Mouse (Mus musculus) frontal cortex, postnatal 14 days (tissue): ENCODE data around the gene Ftcd.
A peak's percentile ranks its signal among the peaks of the same experiment; 100 is the strongest.

Source experiments
- DNase-seq, 2 experiments: peaks; one replicate each; pipeline ENCODE4 v3.0.0; 2022; ENCODE audit warnings: low spot score in 2 of 2

Ftcd gene

DNA sequence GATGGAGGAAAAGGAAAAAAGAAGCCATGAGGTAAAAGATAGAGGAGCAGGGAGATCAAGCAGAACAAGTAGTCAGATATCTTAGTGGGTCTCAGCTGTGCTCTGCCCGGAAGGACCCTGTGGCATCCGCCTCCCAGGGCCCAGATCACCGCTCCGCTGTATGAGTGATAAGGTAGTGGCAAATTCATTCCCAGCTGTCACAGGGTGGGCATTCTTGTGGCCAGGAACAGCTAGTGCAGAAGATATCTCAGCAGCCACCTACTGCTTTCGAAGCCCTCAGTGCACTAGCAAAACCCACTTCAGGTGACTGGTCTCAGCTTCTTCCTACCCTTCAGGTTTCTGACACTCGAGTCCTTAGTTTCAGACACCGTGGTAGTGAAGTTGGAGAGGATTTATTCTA, 37.0 kb downstream of the Ftcd start:
- no peak for DNase-seq

DNA sequence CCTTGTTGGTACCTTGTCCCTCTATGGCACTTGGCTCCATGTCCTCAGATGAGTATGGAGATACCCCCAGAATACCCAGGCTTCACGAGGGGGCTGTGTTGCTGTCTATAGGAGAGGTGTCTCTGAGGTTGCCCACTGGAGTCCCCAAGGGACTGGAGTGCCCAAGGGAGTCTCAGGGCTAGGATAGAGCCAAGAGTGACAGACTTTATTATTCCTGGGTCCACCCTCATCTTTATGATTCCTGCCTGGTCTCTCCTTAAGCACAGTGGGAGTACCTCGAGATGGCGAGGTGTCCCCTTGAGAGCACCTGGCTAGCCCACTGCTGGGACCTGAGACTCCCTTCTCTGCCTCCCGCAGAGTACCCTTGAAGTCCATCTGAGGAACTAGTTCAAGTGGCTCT, 47.0 kb downstream of the Ftcd start:
- DNase-seq: no peak

DNA sequence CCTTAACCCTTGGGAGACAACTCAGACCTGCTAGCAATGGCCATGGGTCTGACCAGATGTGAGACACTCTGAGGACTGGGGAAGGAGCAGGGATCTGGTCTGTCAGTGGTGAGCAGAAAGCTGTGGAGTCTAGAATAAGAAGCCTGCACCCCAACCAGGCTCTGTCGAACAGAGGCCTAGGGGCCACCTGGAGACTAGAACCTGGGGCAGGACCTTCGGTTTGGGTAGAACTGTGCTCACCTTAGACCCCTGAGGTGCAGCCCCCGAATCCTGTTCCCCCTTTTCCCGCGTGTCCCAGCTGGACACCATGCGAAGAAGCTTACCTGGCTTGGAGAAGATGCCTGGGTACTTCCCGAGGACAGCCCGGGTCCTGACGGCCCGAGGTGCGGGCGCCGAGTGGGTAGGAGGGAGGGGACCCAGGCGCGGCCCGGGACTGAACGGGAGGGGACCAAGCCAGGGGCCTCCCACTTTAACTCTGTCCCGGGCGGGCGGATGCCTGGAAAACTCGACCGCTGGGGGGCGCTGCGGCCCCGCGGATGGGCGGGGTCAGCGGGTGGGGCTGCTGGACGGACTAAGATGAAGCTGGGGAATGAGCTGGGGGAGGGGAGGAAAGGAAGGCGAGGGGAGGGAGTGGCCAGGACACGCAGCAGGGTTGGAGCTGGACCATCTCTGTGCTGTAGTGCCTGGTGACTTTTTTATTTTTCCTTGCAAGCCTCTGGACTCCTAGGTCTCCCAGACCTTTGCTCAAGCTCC, 47.7 kb downstream of the Ftcd start, which contains the start of gene Col6a2:
Gene Col6a2, minus strand, starts transcription at position 703 of the 753 bp plus-strand sequence.
- peak; percentile 41 to 60 for DNase-seq

DNA sequence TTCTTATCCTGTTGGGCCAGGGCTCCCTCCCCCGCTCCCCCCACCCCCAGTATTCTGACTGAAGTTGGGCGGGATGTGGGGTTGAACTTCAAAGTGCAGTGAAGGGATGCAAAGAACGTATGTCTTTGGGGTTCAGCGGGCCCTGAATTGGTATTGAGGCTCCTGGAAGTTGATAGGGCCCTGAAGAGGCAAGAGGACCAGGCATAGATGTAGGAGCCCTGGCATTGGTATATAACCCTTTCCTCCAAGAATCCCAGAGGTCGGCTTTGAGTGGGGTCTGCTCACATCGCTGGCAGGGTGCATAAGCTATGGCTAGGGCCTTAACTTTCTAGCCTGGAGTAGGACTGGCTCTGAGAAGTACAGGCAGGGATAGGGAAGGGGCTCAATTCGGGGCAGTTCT, 48.3 kb downstream of the Ftcd start:
- no peak for DNase-seq

DNA sequence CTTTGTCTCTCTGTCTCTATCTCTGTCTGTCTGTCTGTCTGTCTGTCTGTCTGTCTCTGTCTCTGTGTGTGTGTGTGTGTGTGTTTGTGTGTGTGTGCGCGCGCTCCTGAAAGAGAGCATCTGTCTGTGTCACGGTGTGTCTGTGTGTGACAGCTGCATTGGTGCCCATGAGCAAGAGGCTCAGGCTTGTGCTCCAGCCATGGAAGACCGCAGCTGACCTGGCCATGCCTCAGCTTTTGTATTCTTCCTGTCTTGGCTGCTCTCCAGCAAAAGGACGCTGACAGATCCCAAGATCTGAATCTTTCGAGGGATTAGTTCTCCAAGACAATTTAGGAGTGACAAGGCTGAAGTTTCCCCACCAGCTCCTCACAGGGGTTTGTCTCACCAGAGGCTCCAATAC, 49.5 kb downstream of the Ftcd start:
- no peak for DNase-seq

DNA sequence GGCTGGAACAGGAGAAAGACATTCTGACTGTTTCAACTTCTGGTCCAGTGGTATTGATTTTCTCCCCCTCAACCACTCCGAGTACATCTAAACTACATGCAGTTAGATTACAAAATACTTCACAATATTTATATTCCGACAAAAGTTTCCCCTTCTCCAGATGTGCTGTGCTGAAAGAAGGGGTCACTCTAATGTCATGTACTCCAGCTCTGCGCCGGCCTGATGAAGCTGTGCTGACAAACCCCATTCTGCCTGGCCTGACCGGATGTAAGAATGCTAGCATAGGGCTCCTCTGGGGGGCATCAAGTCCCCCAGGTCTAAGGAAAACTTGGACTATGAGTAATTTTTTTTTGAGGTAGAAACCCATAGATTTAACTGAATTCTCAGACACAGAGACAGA, 52.3 kb downstream of the Ftcd start:
- no peak for DNase-seq

DNA sequence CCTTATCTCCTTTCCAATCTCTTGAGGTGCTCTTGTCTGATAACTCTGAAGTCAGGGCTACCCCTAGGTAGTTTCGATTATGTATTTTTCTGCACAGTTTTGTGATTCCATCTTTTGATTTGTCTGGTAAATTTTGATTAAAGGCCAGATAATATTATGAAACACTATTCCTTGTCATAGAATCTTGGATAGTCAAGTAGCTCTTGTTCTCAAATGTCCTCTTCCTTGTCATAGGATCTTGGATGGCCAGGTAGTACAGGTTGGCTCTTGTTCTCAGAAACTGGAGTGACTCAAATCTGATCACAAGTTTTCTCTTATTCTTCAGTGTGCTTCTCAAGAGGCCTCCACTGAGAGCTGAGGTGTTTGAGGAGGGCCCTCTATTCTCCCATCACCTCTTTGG, 55.2 kb downstream of the Ftcd start:
- DNase-seq: no peak

DNA sequence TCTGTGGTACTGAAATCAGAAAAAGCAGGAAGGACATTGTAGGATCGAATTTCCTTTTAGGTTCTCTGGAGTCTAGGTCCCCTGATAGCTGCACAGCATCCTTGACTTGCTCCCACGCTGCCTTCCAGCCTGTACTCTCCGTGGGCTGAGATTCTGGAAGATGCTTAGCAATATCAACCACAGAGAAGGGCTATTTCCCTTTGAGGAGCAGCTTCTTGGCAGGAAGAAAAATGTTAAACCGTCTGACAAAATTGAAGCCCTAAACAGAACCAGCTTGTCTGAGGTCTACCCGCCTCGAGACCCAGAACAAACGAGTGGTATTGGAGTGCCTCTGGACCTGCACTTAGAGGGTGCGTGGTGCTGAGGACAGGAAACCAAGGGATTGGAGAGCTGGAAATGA, 57.2 kb downstream of the Ftcd start:
- peak in 1 of 2 experiments; percentile 19 for DNase-seq

DNA sequence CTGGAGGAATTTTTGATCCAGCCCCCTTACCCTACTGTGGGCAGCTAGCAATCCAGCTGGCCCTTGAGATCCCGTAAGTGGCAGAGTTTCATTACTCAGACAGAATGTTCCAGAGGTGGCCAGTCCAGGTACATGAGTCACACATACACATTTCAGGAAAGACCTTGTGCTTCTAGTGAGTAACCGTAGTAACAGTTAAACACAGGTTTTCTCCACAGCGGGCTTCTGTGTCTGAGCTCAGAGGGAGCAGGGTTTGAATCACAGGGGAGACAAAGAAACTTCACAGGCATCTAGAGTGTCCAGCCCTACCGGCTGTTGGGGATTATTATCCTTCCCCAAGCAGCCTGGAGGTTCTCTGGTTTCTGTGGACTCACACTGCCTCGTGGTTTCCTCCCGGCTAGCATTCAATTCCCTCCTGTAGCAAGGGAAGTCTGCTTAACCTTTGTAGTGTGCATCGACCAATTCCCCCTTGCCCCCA, 58.7 kb downstream of the Ftcd start:
- DNase-seq: no peak

DNA sequence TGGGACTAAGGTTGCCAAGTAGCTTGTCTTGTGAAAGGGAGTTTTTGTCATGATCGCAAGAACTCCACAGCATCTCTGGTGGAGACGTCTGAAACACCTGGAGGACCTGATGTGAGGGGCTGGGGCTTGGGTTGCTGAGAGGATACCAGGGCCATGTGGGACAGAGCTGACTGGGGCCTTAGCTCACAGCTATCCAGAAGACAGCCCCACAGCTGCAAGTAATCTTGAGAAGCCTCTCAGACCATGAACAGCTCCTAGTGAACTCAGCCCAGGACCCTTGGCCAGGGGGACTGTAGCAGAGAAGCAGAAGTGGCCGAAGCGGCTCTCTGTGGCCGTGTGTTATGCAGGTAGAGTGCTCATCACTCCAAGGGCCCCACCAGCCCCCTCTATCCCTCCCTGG, 59.1 kb downstream of the Ftcd start:
- no peak for DNase-seq

DNA sequence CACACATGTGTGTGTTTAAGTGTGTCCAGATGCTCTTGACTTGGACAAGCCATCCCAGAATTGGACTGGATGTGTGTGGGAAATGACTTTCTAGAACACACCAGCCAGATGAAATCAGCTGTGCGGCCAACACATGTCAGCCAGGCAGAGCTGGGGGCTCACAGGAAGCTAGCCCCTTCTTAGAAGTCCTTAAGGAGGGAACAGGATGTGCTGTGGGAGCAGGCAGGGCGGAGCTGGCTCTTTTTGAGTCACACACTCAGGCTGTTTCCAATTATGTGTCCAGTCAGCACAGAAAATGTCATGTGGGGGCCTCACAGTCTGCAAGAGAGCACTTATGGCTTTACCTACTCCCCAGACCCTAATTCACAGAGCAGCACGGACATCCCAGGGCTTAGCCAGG, 60.6 kb downstream of the Ftcd start:
- no peak for DNase-seq

DNA sequence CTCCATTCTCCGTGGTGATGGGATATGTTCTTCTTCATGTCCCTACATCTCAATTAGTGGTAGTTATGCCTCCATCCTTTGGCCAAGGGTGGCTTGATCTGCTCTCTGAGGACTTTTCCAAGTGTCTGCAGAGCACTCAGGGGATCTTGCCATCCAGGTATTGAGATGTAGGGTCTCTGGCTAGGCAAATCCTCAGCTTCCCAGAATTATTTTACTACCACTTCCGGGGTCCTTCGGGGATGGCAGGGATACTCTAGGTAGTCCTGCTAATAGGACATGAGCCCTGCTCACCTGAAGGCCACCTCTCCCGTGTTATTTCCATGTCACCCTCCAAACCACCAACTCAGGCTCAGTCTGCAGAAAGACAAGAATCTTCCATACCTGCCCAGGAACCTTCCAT, 61.2 kb downstream of the Ftcd start:
- DNase-seq: no peak
